Mouse (Mus musculus) urinary bladder, postnatal 36 days (tissue): ENCODE measurements around the gene Itga3.
A peak's percentile ranks its signal among the peaks of the same experiment; 100 is the strongest.

Experiments
- DNase-seq, 2 experiments: peaks; one replicate each; pipeline ENCODE4 v3.0.0; 2022; ENCODE audit warnings: low spot score in 2 of 2, mixed read lengths in 1 of 2

Gene Itga3

DNA sequence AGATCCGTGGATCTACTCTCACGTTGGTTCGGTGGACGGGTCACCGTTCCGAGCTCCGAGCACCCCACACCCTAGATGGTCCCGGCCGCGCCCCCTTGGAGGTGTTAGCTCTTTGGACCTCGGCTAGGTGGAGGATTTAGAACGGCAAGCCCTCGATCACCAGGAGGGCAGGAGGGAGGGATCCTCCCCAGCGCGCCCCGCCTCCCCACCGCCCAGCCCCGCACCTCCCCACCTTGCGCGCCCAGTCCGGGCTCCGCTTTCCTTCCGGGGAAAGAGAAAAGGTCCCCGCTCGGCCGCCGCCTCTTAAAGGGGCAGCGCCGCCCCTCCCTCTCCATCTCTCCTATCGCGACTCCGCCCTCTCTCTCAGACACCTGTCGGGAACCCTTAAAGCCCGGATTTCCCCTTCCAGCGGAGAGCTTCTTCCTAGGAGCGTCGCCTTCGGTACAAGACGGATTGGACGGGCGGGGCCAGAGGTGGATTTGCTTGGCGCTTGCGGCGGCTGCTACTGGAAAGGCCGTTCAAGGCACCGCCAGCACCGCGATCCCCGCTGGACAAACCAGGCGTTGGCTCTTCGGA, at the start of gene Itga3:
TSS of gene Itga3 (minus strand) at position 266 of the 576 bp plus-strand sequence.
- peak; percentile 73 to 83 for DNase-seq

DNA sequence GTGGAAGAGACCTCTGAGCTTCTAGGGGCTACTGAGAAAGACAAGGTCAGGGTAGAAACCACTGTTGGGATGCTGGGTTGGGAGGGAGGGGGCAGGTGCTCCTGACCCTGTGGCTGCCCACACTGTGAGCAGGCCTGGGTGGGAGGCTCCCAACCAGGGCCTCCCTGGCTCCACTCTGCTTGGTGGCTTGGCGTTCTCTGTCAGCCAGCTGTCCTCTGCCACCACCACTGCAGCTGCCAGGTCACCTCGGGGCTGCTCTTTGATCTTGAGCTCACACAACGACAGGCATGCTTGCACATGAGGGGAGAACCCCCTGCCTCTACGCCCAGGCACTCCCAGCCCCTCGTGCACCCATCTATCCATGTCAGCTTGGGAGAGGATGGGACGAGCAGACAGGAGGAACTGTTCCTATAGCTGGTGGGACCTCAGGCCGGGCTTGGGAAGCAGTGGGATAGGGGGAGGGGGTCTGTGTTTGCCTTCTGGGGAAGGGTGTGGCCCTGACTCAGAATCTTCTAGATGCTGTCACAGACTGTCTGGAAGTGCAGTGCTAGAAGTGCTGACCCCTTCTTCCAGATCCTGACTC, 48.9 kb upstream of the Itga3 start:
- DNase-seq = no peak

- DNase-seq = no peak
Measured at GRCm38 (mm10) chr11:95122100-95122489, 45.5 kb upstream of the Itga3 start.

DNA sequence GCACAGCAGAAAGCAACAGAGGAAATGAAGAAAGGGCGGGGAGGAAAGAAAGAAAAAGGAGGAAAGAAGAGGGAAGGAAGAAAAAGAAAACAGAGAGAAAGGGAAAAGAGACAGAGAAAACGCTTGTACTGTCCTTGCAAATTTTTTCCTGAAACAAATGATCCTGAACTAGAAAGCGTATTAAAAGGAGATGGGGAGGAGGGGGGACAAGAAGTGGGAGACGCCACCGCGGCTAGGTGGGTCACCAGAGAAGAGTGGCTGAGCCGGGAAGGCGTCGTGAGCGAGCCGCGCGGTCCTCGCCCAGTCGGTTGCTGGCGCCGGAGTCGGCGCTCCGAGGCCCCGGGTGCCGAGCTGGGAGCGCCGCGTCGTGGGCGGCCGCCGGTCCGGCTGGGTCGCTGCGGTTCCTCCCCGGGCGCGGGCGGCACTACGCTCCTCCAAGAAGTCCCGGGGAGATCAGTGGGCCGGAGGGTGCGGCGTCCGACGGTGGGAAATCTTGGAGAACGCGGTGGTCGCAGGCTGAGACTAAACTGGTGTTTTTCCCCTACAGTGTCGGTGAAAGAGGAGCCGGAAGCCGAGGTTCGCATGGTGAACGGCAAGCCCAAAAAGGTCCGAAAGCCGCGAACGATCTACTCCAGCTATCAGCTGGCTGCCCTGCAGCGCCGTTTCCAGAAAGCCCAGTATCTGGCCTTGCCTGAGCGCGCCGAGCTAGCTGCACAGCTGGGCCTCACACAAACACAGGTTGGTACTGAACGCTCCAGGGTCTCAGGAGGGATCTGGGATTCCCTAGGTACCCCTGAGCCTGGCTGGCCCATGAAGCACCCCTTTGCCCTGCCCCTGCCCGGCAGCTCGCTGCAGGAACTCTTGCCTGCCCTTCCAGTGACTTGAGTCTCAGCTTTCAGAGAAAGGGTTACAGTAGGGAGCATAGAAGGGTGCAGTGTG, 44.8 kb upstream of the Itga3 start:
- DNase-seq = no peak

GRCm38 (mm10) chr11:95120633-95121020, 44.0 kb upstream of the Itga3 start:
- no peak for DNase-seq

DNA sequence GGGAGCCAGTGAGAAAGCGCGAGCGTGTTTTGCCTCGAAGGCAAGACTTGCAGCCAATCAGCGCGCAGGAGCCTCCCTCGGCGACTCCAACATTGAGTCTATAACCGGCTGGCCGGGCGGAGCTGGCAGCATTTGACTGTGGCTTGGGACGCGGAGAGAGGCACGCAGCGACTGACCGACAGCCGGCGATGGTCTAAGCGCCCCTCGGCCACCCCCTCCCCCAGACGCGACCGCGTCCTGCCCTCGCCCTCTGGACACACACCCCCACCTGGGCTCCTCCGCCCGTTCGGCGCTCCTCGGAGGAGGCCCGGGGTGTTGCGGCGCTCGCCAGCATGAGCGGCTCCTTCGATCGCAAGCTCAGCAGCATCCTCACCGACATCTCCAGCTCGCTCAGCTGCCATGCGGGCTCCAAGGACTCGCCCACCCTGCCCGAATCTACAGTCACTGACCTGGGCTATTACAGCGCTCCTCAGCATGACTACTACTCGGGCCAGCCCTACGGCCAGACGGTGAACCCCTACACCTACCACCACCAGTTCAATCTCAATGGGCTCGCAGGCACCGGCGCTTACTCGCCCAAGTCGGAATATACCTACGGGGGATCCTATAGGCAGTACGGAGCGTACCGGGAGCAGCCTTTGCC, 43.5 kb upstream of the Itga3 start, which contains the start of gene Dlx3:
TSS of gene Dlx3 (plus strand) at position 130 of the 643 bp plus-strand sequence.
- DNase-seq = no peak

DNA sequence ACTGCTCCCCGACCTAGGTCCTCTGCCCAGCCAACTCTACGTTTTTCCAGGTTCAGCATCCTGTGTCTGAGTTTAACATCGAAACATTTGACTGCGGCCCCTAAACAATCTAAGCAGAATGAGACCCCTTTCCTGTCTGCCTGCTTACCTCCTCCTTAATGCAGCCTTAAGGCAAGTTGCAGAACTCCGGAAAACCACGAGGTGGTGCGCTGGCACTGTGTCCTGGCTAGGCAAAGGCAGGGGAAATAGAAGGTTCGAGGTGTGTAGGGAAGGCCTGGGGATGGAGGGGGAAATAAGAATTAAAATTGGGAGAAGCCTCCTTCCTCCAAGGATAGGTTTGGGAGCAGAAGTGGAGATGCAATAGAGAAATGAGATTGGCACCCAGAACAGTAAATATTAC, 41.9 kb upstream of the Itga3 start:
- peak; percentile 72 to 80 for DNase-seq

GRCm38 (mm10) chr11:95117030-95117429, 40.4 kb upstream of the Itga3 start:
- DNase-seq = peak; percentile 55 to 65

GRCm38 (mm10) chr11:95110081-95110480, 33.5 kb upstream of the Itga3 start:
- no peak for DNase-seq

GRCm38 (mm10) chr11:95109000-95109399, 32.4 kb upstream of the Itga3 start:
- DNase-seq = no peak

GRCm38 (mm10) chr11:95106440-95107236, 30.0 kb upstream of the Itga3 start:
- DNase-seq = peak; percentile 68 to 80

DNA sequence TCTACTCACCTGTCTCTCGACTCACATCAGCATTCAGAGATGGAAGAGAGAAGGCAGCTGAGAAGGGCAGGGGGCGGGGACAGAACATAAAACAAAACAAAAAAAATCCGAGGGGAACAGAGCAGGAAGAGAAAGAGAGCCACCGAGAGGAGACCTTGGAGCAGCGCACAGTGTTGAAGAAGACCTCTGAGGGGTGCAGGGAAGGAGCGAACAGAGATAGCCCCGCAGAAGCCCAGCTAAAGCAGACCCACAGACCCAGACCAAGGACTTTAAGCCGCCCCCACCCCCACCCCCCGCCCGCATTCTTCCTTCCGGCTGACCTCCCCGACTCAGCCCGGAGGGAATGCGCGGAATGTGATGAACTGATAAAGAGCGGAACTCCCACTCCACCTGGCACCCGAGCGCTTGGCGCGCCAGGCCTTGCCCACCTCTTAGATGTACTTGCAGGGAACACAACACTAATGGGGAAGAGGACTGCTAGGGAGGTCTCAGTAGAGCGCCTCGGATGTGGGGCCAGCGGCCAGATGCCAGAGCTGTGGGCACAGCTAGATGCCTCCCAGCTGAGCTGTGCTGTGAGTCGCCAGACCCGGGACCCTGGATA, 28.8 kb upstream of the Itga3 start:
- no peak for DNase-seq

GRCm38 (mm10) chr11:95104266-95104665, 27.7 kb upstream of the Itga3 start:
- no peak for DNase-seq

DNA sequence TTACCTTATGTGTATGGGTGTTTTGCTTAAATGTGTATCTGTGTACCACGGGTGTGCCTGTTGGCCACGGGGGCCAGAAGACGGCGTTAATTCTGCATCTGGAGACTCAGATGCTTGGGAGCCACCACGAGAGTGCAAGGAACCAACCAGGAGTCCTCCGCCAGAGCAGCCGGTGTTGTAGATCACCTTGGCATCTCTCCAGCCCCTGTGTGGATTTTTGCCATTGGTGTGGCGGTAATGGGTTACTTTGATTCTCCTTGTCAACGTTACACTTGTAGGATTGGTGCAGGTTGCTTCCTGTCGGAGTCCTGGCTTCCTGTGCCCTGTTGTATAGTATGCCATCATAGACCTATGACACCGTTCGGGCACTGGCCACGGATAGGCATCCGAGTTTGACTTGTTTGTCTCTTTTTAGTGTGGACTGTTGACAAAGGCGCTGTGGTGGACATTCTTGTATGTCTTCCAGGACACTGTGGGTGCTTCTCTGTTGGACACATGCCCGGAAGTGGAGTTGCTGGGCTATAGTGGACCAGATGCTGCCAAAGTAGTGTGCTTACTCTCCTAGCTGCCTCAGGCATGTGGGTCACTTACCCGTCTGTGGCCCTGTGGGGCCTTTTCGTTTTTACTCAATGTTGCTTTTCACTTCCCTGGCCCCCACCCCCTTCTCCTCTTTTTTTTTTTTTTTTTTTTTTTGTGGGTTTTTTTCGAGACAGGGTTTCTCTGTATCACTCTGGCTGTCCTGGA, 25.7 kb upstream of the Itga3 start:
- DNase-seq = no peak

GRCm38 (mm10) chr11:95101071-95101788, 24.6 kb upstream of the Itga3 start:
- DNase-seq = no peak

DNA sequence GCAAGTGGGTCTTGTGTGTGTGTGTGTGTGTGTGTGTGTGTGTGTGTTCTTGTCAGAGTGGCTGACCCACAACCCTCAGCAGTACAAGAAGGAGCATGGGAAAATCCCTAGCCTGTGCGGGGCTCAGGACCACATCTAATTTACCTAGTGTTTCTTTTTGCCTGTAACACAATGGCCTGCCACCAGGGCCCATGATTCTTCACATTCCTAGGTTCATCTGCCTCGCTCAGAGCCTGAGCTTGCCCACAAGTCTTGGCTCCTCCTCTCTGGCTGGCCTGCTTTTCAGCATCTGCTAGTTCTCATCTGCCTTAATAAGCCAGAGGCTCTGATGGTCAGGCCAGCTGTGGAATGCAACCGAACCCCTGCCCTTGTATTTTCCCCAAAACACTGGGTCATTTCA, 23.8 kb upstream of the Itga3 start:
- DNase-seq = no peak

- DNase-seq = no peak
Measured at GRCm38 (mm10) chr11:95098346-95099095, 21.9 kb upstream of the Itga3 start.

- no peak for DNase-seq
Measured at GRCm38 (mm10) chr11:95097889-95098288, 21.3 kb upstream of the Itga3 start.
